Mouse (Mus musculus) gastrocnemius, adult 2 months (tissue): ENCODE results near the gene Coa5. TPM values are rescaled to one million over a fixed set of nuclear protein-coding genes. Genes with fewer than 3 reads are reported as not detected.
A peak's percentile ranks its signal among the peaks of the same experiment; 100 is the strongest.

Experiments used
- DNase-seq: peaks from one replicate; pipeline ENCODE4 v3.0.0; 2022
- H3K27ac ChIP-seq: fragments of 200-600 bp; 2 replicates; pipeline ENCODE4 v1.8.1; 2022; ENCODE audit warnings: mild to moderate bottlenecking
- H3K4me3 ChIP-seq: fragments of 200-600 bp; 2 replicates; pipeline ENCODE4 v1.8.1; 2022; ENCODE audit warnings: mild to moderate bottlenecking, moderate library complexity
- CTCF ChIP-seq: fragments of 200-600 bp; IDR thresholded peaks from 2 replicates; pipeline ENCODE4 v1.8.1; 2022; ENCODE audit warnings: antibody characterized with exemption, mild to moderate bottlenecking, moderate library complexity
- intact Hi-C: fragments of 180-260 bp; cut with DNase I; formaldehyde crosslinking; loops from one replicate; pipeline ENCODE4 v1.15.1; 2025
- long read RNA-seq, 2 experiments: library from polyadenylated mRNA; stranded (forward); transcript quantifications; one replicate each; pipeline ENCODE4 v2.0.0; 2021
- total RNA-seq, 2 experiments: library from RNA; stranded (reverse); gene quantifications; 2 replicates each; pipeline ENCODE4 v1.2.3; 2021

The Coa5 gene
- total RNA-seq, result 10 to 100 TPM; 81.0 to 88.5 TPM
- long read RNA-seq, experiment 1, transcript Coa5-201 (3 exons, 3,863 nt), result major isoform, 139 of 158 reads
- long read RNA-seq, experiment 1, partial matches to known transcripts, result 14 of 158 reads
- long read RNA-seq, experiment 1, other reads (novel, unspliced or antisense), result 5 of 158 reads
- long read RNA-seq, experiment 2, transcript Coa5-201 (3 exons, 3,863 nt), result major isoform, 134 of 156 reads
- long read RNA-seq, experiment 2, partial matches to known transcripts, result 0 of 156 reads
- long read RNA-seq, experiment 2, other reads (novel, unspliced or antisense), result 22 of 156 reads

GRCm38 (mm10) chr1:37429366-37430296, at the start of gene Coa5, which contains the start of gene Unc50:
Coa5 (minus strand) TSS chr1:37430103.
Unc50 (plus strand) TSS chr1:37430139.
- DNase-seq, result peak; percentile 97
- Histone ChIP-seq H3K27ac (peak within 1 kb of the TSS; percentile 94), H3K4me3 (peak within 1 kb of the TSS; percentile 91)
- intact Hi-C loops, result loop anchor here (5.0 to 10.0 kb wide), 2 partner anchors 565 to 698 kb away; partner anchors contain the start of genes Eif5b, Rev1 and Txndc9
- TF ChIP-seq CTCF, result peak; percentile 24

GRCm38 (mm10) chr1:37479074-37479473, 49.2 kb upstream of the Coa5 start:
- no peak for DNase-seq
- intact Hi-C loops, result no loop called here
- peak; percentile 53 for TF ChIP-seq CTCF
- H3K27ac ChIP-seq, result no peak overlapping the region
- no peak overlapping the region for H3K4me3 ChIP-seq

- intact Hi-C loops, result no loop called here
- peak overlapping the region; percentile 42 for H3K4me3 ChIP-seq
- H3K27ac ChIP-seq, result no peak overlapping the region
- TF ChIP-seq CTCF, result no peak
- no peak for DNase-seq
These were observed 48.5 kb upstream of the Coa5 start for GRCm38 (mm10) chr1:37478416-37478815.

DNA sequence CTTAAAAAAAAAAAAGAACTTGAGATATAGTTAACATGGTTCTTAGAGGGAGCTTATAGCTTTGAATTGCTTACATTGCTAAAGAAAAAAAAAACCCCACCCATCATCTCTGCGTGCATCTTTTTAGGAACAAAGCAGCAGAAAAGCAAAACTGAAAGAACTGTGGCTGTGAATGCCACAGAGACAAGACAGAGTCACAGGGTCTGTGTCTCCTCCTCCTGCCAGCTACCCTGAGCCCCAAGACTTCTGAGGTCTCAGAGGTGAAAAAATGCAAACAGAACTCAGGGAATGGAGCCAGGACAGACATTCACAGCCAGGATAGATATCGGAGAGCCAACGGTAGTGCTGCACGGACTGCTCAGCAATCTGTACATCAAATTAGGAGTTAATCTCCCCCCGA, 48.0 kb upstream of the Coa5 start:
- peak overlapping the region; percentile 42 for H3K4me3 ChIP-seq
- 0 out of 2 replicates have a peak overlapping the region, but pooled peaks have one; percentile 24 for H3K27ac ChIP-seq
- no peak for DNase-seq
- no peak for TF ChIP-seq CTCF
- intact Hi-C loops, result no loop called here

DNA sequence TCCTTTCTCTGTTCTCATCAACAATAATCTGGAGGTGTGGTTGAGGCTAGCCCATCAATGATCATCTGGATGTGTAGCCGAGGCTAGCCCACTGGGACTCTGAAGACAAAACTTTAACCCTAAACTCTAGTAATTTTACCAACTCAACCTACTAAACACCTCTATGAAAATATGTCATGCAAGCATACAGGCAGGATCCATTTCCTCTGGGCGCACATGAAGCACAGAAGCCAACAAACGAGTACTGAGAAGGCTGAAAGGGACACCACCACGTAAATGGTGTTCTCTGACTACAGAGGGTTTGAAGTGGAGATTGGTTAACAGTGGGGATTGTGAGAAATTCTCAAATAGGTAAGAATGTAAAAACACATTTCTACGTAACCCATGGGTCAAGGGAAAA, 47.3 kb upstream of the Coa5 start:
- no peak for DNase-seq
- no peak for TF ChIP-seq CTCF
- Histone ChIP-seq H3K27ac (no peak overlapping the region), H3K4me3 (no peak overlapping the region)
- intact Hi-C loops, result no loop called here

- Histone ChIP-seq H3K27ac (no peak overlapping the region), H3K4me3 (no peak overlapping the region)
- intact Hi-C loops, result no loop called here
- DNase-seq, result no peak
- no peak for TF ChIP-seq CTCF
These were observed 45.4 kb upstream of the Coa5 start for GRCm38 (mm10) chr1:37475312-37475711.

GRCm38 (mm10) chr1:37474634-37475190, 44.8 kb upstream of the Coa5 start:
- TF ChIP-seq CTCF, result no peak
- no peak overlapping the region for H3K4me3 ChIP-seq
- DNase-seq, result no peak
- intact Hi-C loops, result loop anchor here (5.0 kb wide), 1 partner anchor 163 kb away; no protein-coding TSS in a partner anchor
- peak overlapping the region; percentile 48; the same call in 1 of the 2 replicates for H3K27ac ChIP-seq

- H3K27ac ChIP-seq, result peak overlapping the region; percentile 48; the same call in 1 of the 2 replicates
These were observed 44.1 kb upstream of the Coa5 start for GRCm38 (mm10) chr1:37474046-37474445.

GRCm38 (mm10) chr1:37473251-37473650, 43.3 kb upstream of the Coa5 start:
- no peak overlapping the region for H3K27ac ChIP-seq
- no peak for TF ChIP-seq CTCF

More at GRCm38 (mm10) chr1:37474046-37474445, 44.1 kb upstream of the Coa5 start:
- no peak overlapping the region for H3K4me3 ChIP-seq
- intact Hi-C loops, result loop anchor here (5.0 kb wide), 1 partner anchor 163 kb away; no protein-coding TSS in a partner anchor
- DNase-seq, result no peak
- TF ChIP-seq CTCF, result no peak

DNA sequence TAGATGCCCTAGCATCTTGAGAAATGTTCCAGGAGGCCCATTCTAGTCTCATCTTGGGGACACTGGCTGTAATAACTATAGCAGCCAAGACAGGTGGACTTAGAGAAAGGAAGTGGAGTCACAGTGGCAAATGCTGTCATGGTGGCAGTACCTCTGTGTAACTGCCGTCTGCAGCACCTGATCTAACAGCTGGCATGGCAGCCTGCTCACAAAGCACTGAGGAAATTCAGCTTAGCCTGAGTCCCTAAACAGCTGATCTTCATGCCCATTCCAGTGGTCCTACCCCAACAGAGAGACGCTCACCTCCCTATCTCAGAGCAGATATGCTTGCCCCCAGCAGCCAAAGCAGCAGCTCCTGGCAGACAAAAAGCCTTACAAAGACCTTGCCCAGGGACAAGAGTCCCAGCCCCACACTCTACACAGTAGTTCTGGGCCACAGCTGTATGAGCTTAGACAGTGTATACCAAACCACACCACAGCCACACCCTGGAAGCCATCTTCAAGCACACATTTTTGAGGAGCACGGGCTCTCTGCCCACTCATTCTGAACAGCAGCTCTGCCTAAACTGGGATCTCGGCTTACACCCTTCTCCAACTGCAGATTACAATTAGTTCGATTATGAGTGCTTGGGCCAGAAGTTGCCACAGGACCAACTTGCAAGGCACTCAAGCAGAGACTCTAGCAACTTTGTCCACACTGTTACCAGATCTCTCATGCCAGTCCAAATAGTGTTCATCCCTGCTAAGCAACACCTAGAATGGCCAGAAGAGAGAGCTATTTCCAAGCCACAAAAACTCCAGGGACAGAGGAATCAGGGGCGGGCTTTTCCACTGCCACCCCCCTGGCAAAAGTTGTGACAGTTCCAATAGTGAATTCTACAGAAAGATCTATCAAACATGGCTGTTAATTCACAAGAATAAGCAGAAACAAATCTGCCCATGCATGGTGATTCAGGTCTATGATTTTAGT, 41.6 kb upstream of the Coa5 start:
- Histone ChIP-seq H3K27ac (no peak overlapping the region), H3K4me3 (no peak overlapping the region)
- no peak for DNase-seq
- intact Hi-C loops, result loop anchor here (5.0 kb wide), 1 partner anchor 166 kb away; no protein-coding TSS in a partner anchor
- peak; percentile 56 for TF ChIP-seq CTCF

More at GRCm38 (mm10) chr1:37473251-37473650, 43.3 kb upstream of the Coa5 start:
- intact Hi-C loops, result loop anchor here (5.0 kb wide), 1 partner anchor 164 kb away; no protein-coding TSS in a partner anchor
- DNase-seq, result no peak
- H3K4me3 ChIP-seq, result no peak overlapping the region

GRCm38 (mm10) chr1:37469007-37469406, 39.1 kb upstream of the Coa5 start:
- DNase-seq, result no peak
- intact Hi-C loops, result no loop called here
- no peak for TF ChIP-seq CTCF
- H3K27ac ChIP-seq, result no peak overlapping the region
- no peak overlapping the region for H3K4me3 ChIP-seq
